Mouse (Mus musculus): ENCODE measurements around the gene Sh2d3c. TPM values are rescaled to one million over a fixed set of nuclear protein-coding genes. Genes with fewer than 3 reads are reported as not detected.

Sh2d3c gene
- polyA plus RNA-seq, 1 experiment from 2014 or later, result 37.6 TPM

- TF ChIP-seq CTCF (IDR thresholded peaks at IDR 0.05; ENCODE audit: low read depth), result no peak
- H3K4me2 ChIP-seq, result peak within 1 kb of the TSS; percentile 78
- peak; percentile 98 for ATAC-seq (ENCODE audit: insufficient read depth)
- peak within 1 kb of the TSS; percentile 58 for H3K27ac ChIP-seq (ENCODE audit: low read depth)
- peak within 1 kb of the TSS; percentile 61 for H3K4me3 ChIP-seq (ENCODE audit: low read depth, low read length)
- H3K4me1 ChIP-seq (ENCODE audit: insufficient read depth), result peaks cover 7% of the 10 kb centered on the region; the same call in 1 of the 2 replicates
- H3K36me3 ChIP-seq (ENCODE audit: insufficient read depth), result no peaks in the 10 kb centered on the region
- peak; percentile 99 for DNase-seq
- WGBS, result under 1% methylated on average over 46 of the region's 46 CpGs
- no peaks in the 10 kb centered on the region for H3K27me3 ChIP-seq (ENCODE audit: insufficient read depth, low read length)
- H3K9ac ChIP-seq, result peak within 1 kb of the TSS; percentile 27
- H3K9me3 ChIP-seq (ENCODE audit: low read depth, low read length), result no peaks in the 10 kb centered on the region
Measured at GRCm38 (mm10) chr2:32775359-32776074, 54.7 kb downstream of the Sh2d3c start, which contains the start of the genes Ttc16 and Ptrh1. Gene Ttc16, minus strand, starts transcription at chr2:32775633. Gene Ptrh1, plus strand, starts transcription at chr2:32775786.

DNA sequence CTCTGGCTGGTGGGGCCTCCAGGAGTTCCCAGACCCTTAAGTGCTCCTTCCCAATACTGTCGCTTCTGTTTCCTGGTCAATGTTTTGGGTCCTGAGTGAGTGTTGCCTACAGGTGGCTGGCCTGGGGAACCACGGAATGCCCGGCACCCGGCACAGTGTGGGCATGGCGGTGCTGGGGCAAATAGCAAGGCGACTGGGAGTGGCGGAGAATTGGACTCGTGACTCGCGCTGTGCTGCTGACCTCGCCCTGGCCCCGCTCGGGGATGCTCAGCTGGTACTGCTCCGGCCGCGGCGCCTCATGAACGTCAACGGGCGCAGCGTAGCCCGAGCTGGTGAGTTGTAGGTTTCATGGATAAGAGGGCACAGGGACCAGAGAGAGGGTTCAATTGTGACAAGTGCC, 55.3 kb downstream of the Sh2d3c start:
- Histone ChIP-seq H3K4me1 (ENCODE audit: insufficient read depth) (peaks cover 7% of the 10 kb centered on the region; the same call in 1 of the 2 replicates), H3K4me3 (ENCODE audit: low read depth, low read length) (peak overlapping the region; percentile 61), H3K27me3 (ENCODE audit: insufficient read depth, low read length) (no peaks in the 10 kb centered on the region), H3K4me2 (peak overlapping the region; percentile 78), H3K9ac (peak overlapping the region; percentile 27), H3K27ac (ENCODE audit: low read depth) (no peak overlapping the region), H3K9me3 (ENCODE audit: low read depth, low read length) (no peaks in the 10 kb centered on the region), H3K36me3 (ENCODE audit: insufficient read depth) (no peaks in the 10 kb centered on the region)
- WGBS, result 21% methylated on average over 22 of the region's 22 CpGs
- TF ChIP-seq CTCF (IDR thresholded peaks at IDR 0.05; ENCODE audit: low read depth), result no peak
- no peak for DNase-seq
- ATAC-seq (ENCODE audit: insufficient read depth), result no peak

DNA sequence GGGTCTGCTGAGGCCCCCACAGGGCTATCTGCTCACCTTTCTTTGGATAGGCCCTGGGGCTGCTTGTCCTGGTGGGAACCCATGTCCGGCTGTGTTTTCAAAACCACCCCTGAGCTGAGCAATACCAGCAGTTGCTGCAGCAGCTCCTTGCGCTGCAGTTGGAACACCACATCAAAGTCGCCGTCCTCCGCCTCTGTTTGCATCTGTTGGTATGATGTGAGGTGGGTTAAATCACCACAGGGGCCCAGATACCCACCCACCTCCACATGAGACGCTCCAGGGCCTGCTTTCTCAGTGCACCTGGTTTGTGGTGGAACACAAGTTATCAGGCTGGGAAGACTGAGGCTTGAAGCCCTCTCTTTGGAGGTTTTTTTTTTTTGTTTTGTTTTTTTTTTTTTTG, 57.2 kb downstream of the Sh2d3c start:
- H3K36me3 ChIP-seq (ENCODE audit: insufficient read depth), result no peaks in the 10 kb centered on the region
- ATAC-seq (ENCODE audit: insufficient read depth) (no peak), DNase-seq (no peak)
- TF ChIP-seq CTCF (IDR thresholded peaks at IDR 0.05; ENCODE audit: low read depth), result no peak
- no peaks in the 10 kb centered on the region for H3K27me3 ChIP-seq (ENCODE audit: insufficient read depth, low read length)
- no peaks in the 10 kb centered on the region for H3K9me3 ChIP-seq (ENCODE audit: low read depth, low read length)
- H3K27ac ChIP-seq (ENCODE audit: low read depth), result no peak overlapping the region
- no peak overlapping the region for H3K4me3 ChIP-seq (ENCODE audit: low read depth, low read length)
- WGBS, result 89% methylated on average over 6 of the region's 6 CpGs
- H3K4me1 ChIP-seq (ENCODE audit: insufficient read depth), result peaks cover 7% of the 10 kb centered on the region; the same call in 1 of the 2 replicates
- no peak overlapping the region for H3K4me2 ChIP-seq
- H3K9ac ChIP-seq, result no peak overlapping the region

GRCm38 (mm10) chr2:32779131-32779530, 58.3 kb downstream of the Sh2d3c start:
- no peak overlapping the region for H3K4me3 ChIP-seq (ENCODE audit: low read depth, low read length)
- DNase-seq, result peak; percentile 85
- no peak overlapping the region for H3K9ac ChIP-seq
- H3K27ac ChIP-seq (ENCODE audit: low read depth), result no peak overlapping the region
- ATAC-seq (ENCODE audit: insufficient read depth), result no peak
- no peaks in the 10 kb centered on the region for H3K27me3 ChIP-seq (ENCODE audit: insufficient read depth, low read length)
- H3K9me3 ChIP-seq (ENCODE audit: low read depth, low read length), result no peaks in the 10 kb centered on the region
- no peak overlapping the region for H3K4me2 ChIP-seq
- no peaks in the 10 kb centered on the region for H3K36me3 ChIP-seq (ENCODE audit: insufficient read depth)
- peak; percentile 90 for TF ChIP-seq CTCF (IDR thresholded peaks at IDR 0.05; ENCODE audit: low read depth)
- H3K4me1 ChIP-seq (ENCODE audit: insufficient read depth), result peaks cover 7% of the 10 kb centered on the region; the same call in 1 of the 2 replicates
- 9% methylated on average over 8 of the region's 8 CpGs for WGBS

DNA sequence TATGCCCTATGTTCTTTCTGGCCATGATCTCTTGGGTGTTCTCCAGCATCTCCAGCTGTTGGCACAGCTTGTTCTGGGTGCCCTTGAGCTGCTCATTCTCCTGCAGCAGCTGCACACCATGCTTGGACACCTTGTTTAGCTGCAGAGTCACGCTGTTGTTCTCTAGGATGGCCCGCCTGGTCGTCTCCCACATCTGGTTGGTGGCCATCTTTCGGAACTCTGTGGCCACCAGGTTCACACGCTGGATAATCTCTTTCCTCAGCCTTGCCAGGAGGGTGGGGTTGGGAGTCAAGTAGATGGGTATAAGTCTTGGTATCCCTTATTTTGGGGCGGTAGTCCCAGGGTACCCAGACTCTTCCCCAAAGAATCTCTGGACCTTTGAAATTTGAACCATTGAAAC, 58.9 kb downstream of the Sh2d3c start:
- Histone ChIP-seq H3K36me3 (ENCODE audit: insufficient read depth) (no peaks in the 10 kb centered on the region), H3K4me3 (ENCODE audit: low read depth, low read length) (no peak overlapping the region), H3K27me3 (ENCODE audit: insufficient read depth, low read length) (no peaks in the 10 kb centered on the region), H3K4me2 (no peak overlapping the region), H3K27ac (ENCODE audit: low read depth) (no peak overlapping the region), H3K9ac (no peak overlapping the region), H3K9me3 (ENCODE audit: low read depth, low read length) (no peaks in the 10 kb centered on the region), H3K4me1 (ENCODE audit: insufficient read depth) (peaks cover 7% of the 10 kb centered on the region; the same call in 1 of the 2 replicates)
- DNase-seq, result no peak
- ATAC-seq (ENCODE audit: insufficient read depth), result no peak
- WGBS, result 81% methylated on average over 6 of the region's 6 CpGs
- no peak for TF ChIP-seq CTCF (IDR thresholded peaks at IDR 0.05; ENCODE audit: low read depth)

GRCm38 (mm10) chr2:32781710-32782109, 60.9 kb downstream of the Sh2d3c start:
- no peaks in the 10 kb centered on the region for H3K36me3 ChIP-seq (ENCODE audit: insufficient read depth)
- no peak overlapping the region for H3K27ac ChIP-seq (ENCODE audit: low read depth)
- no peak overlapping the region for H3K4me3 ChIP-seq (ENCODE audit: low read depth, low read length)
- TF ChIP-seq CTCF (IDR thresholded peaks at IDR 0.05; ENCODE audit: low read depth), result no peak
- H3K4me1 ChIP-seq (ENCODE audit: insufficient read depth), result no peaks in the 10 kb centered on the region; the same call in 1 of the 2 replicates
- WGBS, result 63% methylated on average over 6 of the region's 6 CpGs
- H3K27me3 ChIP-seq (ENCODE audit: insufficient read depth, low read length), result no peaks in the 10 kb centered on the region
- DNase-seq (no peak), ATAC-seq (ENCODE audit: insufficient read depth) (no peak)
- no peaks in the 10 kb centered on the region for H3K9me3 ChIP-seq (ENCODE audit: low read depth, low read length)
- H3K4me2 ChIP-seq, result no peak overlapping the region
- H3K9ac ChIP-seq, result no peak overlapping the region

GRCm38 (mm10) chr2:32784048-32784681, 63.3 kb downstream of the Sh2d3c start, which contains the start of gene Cfap157:
Gene Cfap157, minus strand, starts transcription at chr2:32784428.
- H3K27ac ChIP-seq (ENCODE audit: low read depth), result no peak within 1 kb of the TSS
- no peaks in the 10 kb centered on the region for H3K9me3 ChIP-seq (ENCODE audit: low read depth, low read length)
- H3K27me3 ChIP-seq (ENCODE audit: insufficient read depth, low read length), result no peaks in the 10 kb centered on the region
- no peaks in the 10 kb centered on the region for H3K36me3 ChIP-seq (ENCODE audit: insufficient read depth)
- no peak within 1 kb of the TSS for H3K9ac ChIP-seq
- no peak for TF ChIP-seq CTCF (IDR thresholded peaks at IDR 0.05; ENCODE audit: low read depth)
- 42% methylated on average over 4 of the region's 4 CpGs for WGBS
- ATAC-seq (ENCODE audit: insufficient read depth) (no peak), DNase-seq (peak; percentile 46)
- no peak within 1 kb of the TSS for H3K4me2 ChIP-seq
- H3K4me3 ChIP-seq (ENCODE audit: low read depth, low read length), result no peak within 1 kb of the TSS
- H3K4me1 ChIP-seq (ENCODE audit: insufficient read depth), result no peaks in the 10 kb centered on the region; the same call in 1 of the 2 replicates
